Mouse (Mus musculus): Measurements from ENCODE around the gene Tecr.
"Not testable (repeated sequence)": the region's sequence is repeated elsewhere in the genome, so short reads cannot be mapped to it uniquely, and the experiment has no call there.

GRCm38 (mm10) chr8:83595050-83595345 is 12.8 kb downstream of the Tecr start:
- not testable (repeated sequence) for TF ChIP-seq MAX (IDR thresholded peaks at IDR 0.05); CTCF (IDR thresholded peaks at IDR 0.05; ENCODE audit: control insufficient read depth, insufficient read depth, insufficient read length); FOSL1 (IDR thresholded peaks at IDR 0.05; ENCODE audit: insufficient read depth, low read length, poor library complexity, severe bottlenecking); USF1 (IDR thresholded peaks at IDR 0.05; ENCODE audit: low read depth); MYOG (IDR thresholded peaks at IDR 0.05; ENCODE audit: control insufficient read depth, extremely low read depth, insufficient read length)
